Mouse (Mus musculus) kidney, adult 2 months (tissue): ENCODE data around the gene Calm1.

Source experiments
- CTCF ChIP-seq: fragments of 200-500 bp; conservative IDR thresholded peaks from 2 replicates; pipeline ENCODE4 v1.5.1; 2011; ENCODE audit warnings: low read depth, mild to moderate bottlenecking, control low read depth, low read length, moderate library complexity, mixed read lengths; ENCODE audit not compliant: insufficient read depth, insufficient read length
- POLR2A ChIP-seq: fragments of 200-500 bp; IDR thresholded peaks from one replicate; pipeline ENCODE4 v1.6.1; 2011; ENCODE audit warnings: low read depth, low read length, control low read depth

DNA sequence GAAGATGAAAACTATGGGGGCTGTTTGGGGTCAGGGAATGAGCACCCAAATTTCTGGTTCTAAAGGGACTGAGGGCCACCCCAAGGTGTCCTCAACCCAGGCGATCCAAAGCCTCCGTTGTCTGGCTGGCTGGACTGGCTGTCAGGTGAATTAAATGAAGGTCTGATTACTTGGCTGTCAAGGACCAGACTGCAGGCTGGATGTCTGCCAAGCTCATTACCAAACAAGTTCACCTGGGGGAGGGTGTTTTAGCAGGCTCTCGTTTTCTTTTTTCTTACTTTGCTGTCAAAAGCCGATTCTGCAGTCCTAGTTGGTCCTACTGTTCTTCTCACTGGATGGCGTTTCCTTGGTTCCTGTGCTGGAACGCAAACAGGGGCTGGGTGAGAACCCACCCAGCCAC is 40.6 kb downstream of the Calm1 start:
- TF ChIP-seq CTCF: no peak
- no peak for TF ChIP-seq POLR2A
